Mouse (Mus musculus) erythroblast, adult 5-6 weeks (primary cell): Measurements from ENCODE around the gene Gpr55. TPM values are rescaled to one million over a fixed set of nuclear protein-coding genes. Genes with fewer than 3 reads are reported as not detected.
"Not testable (repeated sequence)": the region's sequence is repeated elsewhere in the genome, so short reads cannot be mapped to it uniquely, and the experiment has no call there.

Experiments used
- ATAC-seq: replicated peaks from 2 replicates; pipeline ENCODE4 v1.8.0; 2016; ENCODE audit warnings: moderate number of reproducible peaks, mild to moderate bottlenecking, moderate TSS enrichment, inconsistent platforms; ENCODE audit not compliant: poor library complexity, low FRiP score, severe bottlenecking
- total RNA-seq, 2 experiments: library from RNA; stranded (forward) in 1 of 2; stranded (reverse) in 1 of 2; fragments of 150-400 nt in 1 of 2; fragments of 200-764, 138-1000 nt in 1 of 2; gene quantifications; 2 replicates each; pipeline versions ENCODE4 v1.2.3 to v1.2.4; 2015 to 2017; ENCODE audit warnings: low replicate concordance in 2 of 2

Gpr55 gene
- total RNA-seq (2015; ENCODE audit: low replicate concordance) (not detected in 2 replicates), total RNA-seq (2017; ENCODE audit: low replicate concordance) (0.34 TPM in 1 of 2 replicates, not detected in the other)

DNA sequence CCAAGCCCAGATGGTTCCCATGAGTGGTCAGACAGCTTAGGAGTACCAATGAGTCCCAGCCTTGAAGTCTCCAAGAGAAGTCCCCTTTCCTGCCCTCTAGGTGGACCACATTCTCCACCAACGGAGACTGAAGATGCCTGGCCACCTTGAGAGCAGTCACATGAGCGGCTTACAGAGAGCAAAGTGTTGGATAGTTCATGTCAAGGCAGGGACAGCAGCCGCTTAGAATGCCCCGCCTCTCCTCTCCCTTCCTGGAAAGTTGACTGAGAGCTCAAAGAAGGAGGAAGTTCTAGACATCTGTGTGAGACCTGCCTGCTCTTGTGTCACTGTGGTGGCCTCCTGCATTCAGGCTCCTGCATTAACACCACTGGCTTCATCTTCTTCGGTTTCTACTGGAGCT lies at the start of gene Gpr55:
TSS of gene Gpr55 (minus strand) at position 135 of the 400 bp plus-strand sequence.
- no peak for ATAC-seq

DNA sequence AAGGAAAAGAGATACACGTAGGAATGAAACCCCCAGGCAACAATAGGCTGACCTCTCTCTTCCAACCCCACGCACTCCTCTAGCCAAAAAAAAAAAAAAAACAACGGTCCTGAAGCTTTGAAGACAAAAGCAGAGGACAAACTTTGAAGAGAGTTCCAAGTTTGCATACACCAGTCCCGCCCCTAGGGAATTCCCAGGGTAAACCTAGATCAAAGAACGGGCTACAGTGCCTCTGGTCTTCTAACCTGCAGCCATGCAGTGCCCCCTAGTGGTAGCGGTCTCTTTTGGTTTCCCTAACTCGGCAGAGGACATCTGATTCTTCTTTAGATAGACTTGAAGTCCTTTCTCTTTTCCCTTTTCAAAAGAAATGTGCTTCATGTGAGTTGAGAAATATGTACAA lies 47.0 kb upstream of the Gpr55 start:
- ATAC-seq: no peak

DNA sequence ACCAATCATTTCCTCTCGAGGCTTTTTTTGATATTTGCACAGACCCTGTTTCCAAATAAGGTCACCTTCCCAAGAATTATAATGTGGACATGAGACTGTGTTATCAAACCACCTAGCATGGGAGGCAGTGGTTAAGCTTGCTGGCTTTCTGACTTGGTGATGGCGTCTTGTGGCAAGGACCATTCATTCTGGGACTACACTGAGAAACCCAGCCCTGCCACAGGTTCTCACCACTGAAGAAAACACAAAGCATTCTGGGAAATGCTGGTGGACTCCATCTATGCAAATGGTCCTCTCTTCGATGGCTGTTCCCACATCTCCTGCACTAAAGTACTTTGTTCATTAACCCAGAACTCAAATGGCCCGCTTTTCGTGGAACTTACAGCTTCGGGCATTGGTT lies 45.2 kb upstream of the Gpr55 start:
- ATAC-seq: no peak

DNA sequence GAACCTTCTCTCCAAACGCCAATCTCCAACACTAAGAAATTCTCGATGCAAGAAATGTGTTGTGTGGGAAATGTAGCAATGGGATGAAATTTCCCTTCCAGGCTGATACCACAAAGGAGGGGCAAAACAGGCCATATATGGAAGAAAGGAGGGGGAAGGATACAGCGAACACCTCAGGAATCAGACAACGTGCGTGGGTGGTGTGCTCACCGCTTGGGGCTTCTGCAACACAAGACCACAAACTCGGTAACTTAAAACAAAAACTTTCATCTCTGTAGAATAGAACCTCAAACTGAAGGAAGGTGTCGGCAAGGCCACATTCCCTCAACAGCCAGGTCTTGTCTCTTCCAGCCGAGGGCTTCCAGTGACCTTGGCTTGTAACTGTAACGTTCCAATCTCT lies 44.7 kb upstream of the Gpr55 start:
- no peak for ATAC-seq

DNA sequence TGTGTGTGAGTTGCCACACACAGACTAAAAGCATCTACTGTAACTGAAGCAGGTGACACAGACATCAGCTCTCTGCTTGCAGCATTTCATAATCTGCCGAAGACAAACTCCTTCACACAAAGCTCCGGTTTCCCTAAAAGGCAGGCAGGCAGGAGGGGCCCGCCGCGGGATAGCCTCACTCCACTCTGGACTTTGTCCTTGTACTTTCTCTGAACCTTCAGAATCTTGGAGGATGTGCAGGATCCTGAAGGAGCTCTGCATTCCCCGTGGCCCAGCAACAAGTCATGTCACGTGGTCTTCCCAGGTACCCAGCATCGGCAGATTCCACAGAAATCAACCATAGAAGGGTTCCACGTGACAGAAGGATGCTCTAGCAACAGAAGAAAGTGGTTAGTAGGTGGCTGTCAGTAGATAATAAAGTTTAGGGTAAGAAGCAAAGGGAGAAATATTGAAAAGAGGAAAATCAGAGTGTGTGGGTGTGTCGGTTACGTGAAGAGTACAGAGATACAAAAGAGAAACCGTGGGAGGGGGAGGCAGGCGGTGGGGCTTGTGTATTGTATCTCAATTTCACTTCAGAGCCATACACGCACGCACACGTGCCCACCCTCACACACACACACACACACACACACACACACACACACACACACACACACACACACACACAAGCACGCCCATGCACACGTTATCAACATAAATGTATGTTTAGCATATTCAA lies 39.2 kb upstream of the Gpr55 start:
- no peak for ATAC-seq

DNA sequence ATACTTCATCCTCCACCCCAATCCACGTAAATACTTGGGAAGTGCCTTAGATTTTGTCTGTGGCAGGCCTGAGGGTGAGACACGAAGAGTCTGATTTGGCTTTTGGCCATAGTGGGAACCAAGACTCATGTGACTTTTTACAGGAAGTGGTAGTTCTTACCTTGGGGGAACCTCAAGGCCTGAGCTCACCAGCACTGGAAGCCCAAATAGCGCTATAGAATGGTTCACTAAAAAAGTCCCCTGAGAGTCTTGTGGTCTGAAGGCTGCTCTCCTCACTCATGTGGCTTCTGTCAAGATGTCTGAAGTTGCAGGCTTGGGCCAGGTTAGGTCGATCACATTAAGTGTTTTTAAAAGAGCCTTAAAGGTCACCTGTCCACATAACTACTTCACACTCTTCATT lies 37.2 kb upstream of the Gpr55 start:
- no peak for ATAC-seq

DNA sequence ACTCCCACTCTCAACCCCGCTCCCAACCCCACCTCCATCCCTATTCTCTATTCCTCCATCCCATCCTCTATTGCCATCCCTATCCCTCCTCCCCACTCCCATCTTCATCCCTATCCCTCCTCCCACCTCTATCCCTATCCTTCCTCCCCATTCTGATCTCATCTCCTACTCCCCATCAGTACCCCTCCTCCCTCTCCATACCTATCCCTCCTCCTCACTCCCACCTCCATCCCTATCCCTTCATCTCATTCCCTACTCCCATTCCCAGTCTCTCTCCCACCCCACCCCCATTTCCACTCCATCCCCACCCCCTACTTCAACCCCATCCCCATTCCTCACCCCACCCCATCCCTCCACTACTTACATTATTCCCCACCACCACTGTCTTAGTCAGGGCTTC lies 36.4 kb upstream of the Gpr55 start:
- no peak for ATAC-seq

DNA sequence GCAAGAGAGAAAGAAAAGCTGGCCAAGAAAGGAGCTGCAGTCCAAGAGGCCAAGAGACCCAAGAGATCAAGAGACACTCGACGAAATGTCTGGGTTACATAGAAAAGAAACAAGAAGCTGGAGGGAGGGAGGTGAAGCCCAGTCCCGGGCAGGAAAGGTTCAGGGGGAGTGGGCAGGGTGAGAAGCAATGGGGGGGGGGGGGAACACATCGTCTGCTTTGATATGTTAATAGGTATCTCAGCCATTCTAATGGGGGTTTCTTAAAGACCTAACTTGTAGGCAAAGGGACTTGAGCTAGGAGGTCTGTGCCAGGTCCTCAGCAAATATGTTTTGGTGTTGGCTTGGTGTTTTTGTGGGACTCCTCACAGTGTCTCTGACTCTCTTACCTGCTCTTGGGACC lies 32.7 kb upstream of the Gpr55 start:
- ATAC-seq: no peak

DNA sequence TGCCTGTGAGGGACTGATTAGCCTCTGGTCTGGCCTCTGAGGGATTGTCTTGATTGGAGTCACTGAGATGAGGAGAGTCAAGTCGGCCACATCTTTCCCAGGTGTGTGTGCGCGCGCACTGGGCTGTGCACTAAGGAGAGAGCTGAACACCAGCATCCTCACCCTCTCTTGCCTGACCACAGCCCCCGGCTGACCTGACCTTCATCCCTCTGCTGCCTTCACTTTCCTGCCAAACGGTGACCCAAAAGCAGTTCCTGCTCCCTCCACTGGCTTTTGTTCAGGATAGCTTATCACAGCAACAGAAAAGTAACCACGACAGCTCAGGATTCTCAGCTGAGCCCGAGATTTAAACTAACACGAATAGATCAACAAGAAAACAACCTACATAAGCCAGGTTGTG lies 31.4 kb upstream of the Gpr55 start:
- ATAC-seq: no peak

DNA sequence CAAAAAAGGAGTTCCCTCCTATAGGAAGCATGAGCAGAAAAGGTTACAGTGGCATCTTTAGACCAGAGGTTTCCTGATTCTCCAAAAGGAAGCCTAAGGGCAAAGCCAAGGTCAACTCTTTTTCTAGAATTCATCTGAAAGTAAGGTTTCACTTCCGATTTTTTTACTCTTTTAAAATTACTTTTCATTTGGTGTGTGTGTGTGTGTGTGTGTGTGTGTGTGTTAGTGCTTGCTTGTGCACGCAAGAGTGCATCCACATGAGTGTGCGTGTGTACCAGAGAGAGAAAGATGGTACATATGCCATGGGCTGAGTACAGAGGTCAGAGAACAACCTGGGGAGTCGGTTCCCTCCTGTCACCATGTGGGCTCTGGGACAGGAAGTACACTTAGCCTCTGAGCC lies 28.1 kb upstream of the Gpr55 start:
- ATAC-seq: not testable (repeated sequence)

DNA sequence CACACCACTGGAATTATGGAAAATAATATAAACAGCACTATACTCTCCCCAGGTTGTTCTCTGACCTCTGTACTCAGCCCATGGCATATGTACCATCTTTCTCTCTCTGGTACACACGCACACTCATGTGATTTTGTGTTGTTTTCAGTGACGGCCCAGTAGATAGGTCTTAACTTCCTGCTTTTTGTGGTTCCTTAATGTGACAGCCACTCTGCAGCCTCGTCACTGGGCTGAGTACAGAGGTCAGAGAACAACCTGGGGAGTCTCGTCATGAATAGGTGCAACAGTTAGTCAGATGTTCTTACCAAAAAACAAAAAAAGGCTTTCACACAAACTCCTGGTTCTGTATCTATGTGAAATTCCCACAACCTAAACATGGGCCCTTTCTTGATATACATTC lies 27.5 kb upstream of the Gpr55 start:
- ATAC-seq: no peak

DNA sequence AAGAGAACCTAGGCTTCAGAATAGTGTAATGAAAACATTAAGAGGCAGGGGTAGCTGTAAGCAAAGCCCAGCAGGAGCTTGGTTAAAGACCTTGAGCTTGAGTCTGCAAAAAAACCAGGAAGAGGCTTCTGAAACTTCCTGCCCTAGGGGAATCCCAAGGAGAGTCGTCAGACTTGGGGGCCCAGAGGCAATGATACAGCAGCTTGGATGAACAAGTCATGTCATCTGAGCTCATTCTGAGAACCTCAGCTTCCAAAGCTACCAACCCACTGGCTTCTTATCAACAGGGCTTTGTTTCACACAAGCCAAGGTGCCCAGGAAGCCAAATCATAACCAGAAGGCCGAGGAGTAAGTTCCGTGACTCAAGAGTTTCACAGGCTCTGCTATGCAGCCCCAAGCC lies 25.0 kb upstream of the Gpr55 start:
- no peak for ATAC-seq

DNA sequence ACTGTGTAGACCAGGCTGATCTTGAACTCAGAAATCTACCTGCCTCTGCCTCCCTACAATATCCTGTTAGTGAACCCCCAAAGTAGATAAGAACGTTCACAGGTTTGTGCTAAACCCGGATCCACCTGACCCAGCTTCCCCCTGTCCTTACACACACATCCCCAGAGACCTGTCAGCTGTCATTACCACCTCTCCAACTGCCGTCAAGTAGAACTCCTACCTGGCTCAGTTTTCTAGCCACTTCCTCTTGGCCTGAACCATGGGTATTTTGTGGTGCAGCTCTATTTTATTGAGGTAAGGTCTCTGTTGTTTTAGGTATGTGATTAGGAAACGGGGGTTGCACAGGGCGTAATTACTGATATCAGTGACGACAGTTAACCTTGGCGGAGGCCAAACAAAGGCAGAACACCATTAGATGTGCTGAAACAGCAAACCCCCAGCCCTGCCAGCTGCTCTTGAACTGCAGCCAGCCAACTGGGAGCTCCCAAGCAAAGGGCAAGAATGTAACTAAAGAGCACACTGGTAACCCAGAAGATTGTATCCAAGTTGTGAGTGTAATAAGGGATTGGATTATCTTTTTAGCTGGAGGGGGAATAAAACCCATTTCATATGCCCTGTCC lies 21.0 kb upstream of the Gpr55 start:
- no peak for ATAC-seq

DNA sequence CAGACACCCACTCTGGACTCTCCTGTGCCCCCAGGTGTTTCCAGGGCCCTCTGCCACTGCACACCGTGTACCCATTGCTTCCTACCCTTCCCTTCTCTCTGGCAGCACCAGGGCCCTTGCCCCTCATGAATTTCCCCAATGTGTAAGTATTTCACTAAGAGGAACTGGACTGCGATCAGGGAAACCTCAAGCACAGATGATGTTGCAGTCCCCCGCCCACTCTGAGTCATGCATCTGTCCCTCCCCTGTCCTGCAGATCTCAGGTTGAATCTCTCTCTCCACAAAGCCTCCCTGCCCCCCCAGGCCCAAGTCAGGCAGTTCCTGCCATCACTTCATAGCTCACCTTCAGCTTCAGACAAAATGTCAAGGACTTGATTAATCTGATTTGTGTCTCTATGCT lies 16.9 kb upstream of the Gpr55 start:
- no peak for ATAC-seq

DNA sequence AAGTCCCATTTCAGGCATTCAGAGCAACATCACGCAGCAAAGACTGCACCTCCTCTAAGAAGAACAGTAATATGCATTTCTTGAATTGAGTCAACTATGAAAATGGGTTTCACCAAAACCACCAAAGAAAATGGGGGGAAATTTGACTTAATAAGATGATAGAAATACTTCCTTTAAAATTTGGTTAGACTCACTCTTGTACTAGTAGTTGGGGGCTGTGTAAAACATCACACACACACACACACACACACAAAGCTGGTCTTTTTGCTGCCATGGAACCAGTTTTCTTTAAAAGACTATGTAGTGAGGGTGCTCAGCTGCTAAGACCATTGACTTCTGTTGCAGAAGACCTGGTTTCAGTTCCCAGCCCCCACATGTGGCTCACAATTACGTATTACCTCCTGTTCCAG lies 12.7 kb upstream of the Gpr55 start:
- ATAC-seq: no peak

DNA sequence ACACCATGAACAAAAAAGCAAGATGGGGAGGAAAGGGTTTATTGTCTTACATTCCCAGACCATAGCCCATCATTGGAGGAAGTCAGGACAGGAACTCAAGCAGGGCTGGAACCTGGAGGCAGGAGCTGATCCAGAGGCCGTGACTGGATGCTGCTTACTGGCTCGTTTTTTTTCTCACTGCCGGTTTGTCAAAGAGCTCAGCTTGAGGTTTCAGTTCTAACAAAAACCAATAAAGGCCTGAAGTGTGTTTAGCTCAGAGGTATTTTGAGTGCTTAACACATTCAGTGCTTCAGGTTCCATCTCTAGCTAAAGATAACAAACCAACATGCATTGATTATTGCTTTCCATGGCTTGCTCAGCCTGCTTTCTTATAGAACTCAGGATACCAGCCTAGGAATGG lies 11.5 kb upstream of the Gpr55 start:
- ATAC-seq: no peak

DNA sequence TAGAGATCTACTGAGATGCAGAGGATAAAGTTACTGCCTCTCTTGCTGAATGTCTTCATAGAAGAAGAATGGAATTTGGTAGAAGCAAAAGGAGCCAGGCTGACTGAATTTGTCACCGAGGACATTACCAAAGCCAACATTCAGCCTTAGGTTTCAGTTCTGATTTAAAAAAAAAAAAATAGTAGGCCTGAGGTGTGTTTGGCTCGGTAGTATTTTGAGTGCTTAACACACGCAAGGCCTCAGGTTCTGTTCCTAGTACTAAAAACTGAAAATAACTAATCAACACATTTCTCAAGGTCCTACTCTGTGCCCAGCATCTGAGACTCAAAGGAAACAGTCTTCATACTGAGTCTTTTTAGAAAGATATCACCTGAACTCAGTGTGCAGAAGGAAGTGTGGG lies 10.3 kb upstream of the Gpr55 start:
- ATAC-seq: no peak

DNA sequence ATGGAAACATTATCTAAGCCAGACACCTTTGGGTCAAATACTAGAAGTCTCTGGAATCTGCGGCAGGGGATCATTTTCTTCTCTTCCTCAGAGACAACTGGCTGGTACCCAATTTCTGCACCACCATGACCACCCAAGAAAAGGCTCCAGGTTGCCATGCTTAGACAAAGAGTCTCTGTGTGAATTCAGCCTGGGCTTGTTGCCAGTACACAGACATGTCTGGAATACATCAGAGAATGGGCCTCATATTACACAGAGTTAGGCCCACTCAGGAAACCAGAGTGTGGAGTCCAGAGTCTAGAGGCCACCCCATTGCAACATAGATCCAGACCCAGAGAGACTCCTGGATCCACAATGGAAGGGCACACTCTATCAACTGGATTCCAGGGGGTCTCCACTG lies 8.7 kb upstream of the Gpr55 start:
- ATAC-seq: no peak

DNA sequence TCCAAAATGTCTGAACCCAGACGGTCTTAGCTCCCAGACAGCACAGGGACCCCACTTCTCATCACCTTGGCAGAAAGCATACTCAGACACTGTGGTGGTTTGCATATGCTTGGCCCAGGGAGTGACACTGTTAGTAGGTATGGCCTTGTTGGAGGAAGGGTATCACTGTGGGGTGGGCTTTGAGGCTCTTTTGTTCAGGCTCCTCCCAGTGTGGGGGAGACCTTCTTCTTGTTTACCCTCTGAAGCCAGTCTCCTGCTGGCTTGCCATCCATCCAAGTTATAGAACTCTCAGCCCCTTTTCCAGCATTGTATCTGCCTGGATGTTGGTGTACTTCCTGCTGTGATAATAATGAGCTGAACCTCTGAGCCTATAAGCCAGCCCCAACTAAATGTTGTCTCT lies 8.3 kb upstream of the Gpr55 start:
- no peak for ATAC-seq

DNA sequence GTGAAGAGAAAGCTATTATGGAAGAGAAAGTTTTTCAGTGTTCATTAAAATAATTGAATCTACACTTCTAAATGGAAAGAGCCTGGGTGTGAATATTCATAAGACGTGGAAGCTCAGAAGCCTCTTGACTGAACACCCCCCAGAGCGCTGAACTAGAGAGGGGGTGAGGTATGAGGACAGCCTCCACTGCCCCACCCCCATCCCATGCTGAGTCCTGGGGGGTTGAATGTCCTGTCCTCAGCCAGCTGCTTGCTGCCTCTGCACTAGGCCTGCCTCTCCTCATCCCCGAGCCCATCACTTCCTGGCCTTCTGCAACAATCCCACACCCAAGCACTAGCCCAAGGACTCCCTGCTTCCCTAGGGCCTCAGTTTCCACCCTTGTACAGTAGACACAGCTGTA lies 5.0 kb upstream of the Gpr55 start:
- no peak for ATAC-seq

DNA sequence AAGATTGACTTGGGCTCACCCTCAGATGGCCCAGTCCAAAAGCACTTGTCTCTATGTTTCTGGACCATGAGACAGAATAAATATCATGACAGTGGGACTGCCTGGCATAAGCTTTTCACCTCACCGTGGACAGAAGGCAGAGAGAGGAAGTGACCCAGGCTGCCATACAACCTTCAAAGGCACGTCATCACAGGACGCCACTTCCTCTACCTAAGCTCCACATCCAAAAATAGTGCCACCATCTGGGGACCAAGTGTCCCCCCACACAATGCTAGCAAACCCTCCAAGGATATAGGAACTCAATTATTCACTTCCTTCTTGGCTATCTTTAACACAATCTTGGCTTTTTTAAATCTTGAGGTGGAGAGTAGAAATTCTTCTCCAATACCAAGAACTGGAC lies 1.3 kb upstream of the Gpr55 start:
- ATAC-seq: no peak

DNA sequence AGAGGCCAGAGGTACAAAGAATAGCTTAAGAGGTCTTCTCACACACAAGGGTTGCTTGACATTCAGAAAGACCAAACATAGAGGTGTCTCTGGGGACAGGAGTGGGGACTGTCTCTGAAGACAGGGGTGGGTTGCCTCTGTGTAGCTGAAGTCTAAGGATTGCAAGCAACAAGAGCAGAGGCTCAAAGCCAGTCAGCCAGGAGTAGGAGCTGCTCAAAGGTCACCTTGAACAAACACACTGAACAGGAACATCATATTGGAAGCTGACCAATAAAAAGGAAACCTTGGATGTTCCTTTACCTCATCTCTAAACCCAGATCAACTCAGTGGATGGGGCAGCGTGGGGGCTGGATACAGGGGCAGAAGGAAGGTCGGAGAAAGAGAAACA lies 924 bp downstream of the Gpr55 start:
- no peak for ATAC-seq
